Mouse (Mus musculus): ENCODE measurements around the gene Mpp2. TPM values are rescaled to one million over a fixed set of nuclear protein-coding genes. Genes with fewer than 3 reads are reported as not detected.

Mpp2 gene
- total and polyA plus RNA-seq, 2 experiments from 2014 or later: 33.9 to 68.4 TPM

GRCm38 (mm10) chr11:102025991-102026660 lies 62.2 kb downstream of the Mpp2 start:
- Histone ChIP-seq H3K4me3 (ENCODE audit: low read depth, low read length) (peak overlapping the region; percentile 71), H3K27ac (ENCODE audit: low read depth, low read length) (peak overlapping the region; percentile 79), H3K9me3 (ENCODE audit: low read length) (no peaks in the 10 kb centered on the region), H3K4me1 (ENCODE audit: insufficient read depth, low read length) (no peaks in the 10 kb centered on the region), H3K36me3 (ENCODE audit: insufficient read depth, low read length) (peaks cover 5% of the 10 kb centered on the region; the same call in 1 of the 2 replicates), H3K27me3 (ENCODE audit: insufficient read depth, low read length) (no peaks in the 10 kb centered on the region), H3K9ac (replicated peaks; ENCODE audit: low read length, poor library complexity, severe bottlenecking) (peak overlapping the region; percentile 87), H3K4me2 (ENCODE audit: low read depth, low read length, poor library complexity, severe bottlenecking) (peak overlapping the region; percentile 75)
- WGBS: 5% methylated on average over 21 of the region's 23 CpGs
- DNase-seq (ENCODE audit: low spot score) (no peak), ATAC-seq (ENCODE audit: low FRiP score) (peak; percentile 28; the same call in 1 of the 2 replicates)
- no peak for TF ChIP-seq CTCF (IDR thresholded peaks at IDR 0.05)

DNA sequence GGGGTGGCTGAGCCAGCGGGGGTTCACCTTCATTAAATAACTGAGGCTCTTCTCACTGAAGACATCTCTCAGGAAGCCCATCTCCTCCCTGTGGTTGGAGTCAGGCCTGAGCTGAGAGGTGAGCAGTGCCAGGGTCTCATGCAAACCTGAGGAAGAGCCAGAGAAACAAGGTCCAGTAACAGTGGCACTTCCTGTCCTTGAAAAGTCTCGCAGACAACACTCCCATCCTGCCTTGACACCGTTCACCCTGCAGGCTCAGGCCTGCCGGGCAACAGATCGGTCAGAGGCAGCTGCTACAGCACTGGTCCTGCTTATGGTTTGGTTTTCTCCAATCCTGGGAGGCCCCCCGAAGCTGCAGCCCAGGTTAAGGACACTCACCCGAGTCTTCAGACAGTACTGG lies 63.0 kb downstream of the Mpp2 start:
- Histone ChIP-seq H3K27ac (ENCODE audit: low read depth, low read length) (no peak overlapping the region), H3K4me2 (ENCODE audit: low read depth, low read length, poor library complexity, severe bottlenecking) (peak overlapping the region; percentile 75), H3K27me3 (ENCODE audit: insufficient read depth, low read length) (no peaks in the 10 kb centered on the region), H3K9me3 (ENCODE audit: low read length) (no peaks in the 10 kb centered on the region), H3K9ac (replicated peaks; ENCODE audit: low read length, poor library complexity, severe bottlenecking) (peak overlapping the region; percentile 24; the same call in 1 of the 2 replicates), H3K4me3 (ENCODE audit: low read depth, low read length) (no peak overlapping the region), H3K36me3 (ENCODE audit: insufficient read depth, low read length) (peaks cover 8% of the 10 kb centered on the region), H3K4me1 (ENCODE audit: insufficient read depth, low read length) (no peaks in the 10 kb centered on the region)
- no peak for ATAC-seq (ENCODE audit: low FRiP score)
- DNase-seq (ENCODE audit: low spot score): no peak
- no peak for TF ChIP-seq CTCF (IDR thresholded peaks at IDR 0.05)
- WGBS: 34% methylated on average over 7 of the region's 7 CpGs

- Histone ChIP-seq H3K4me3 (ENCODE audit: low read depth, low read length) (no peak overlapping the region), H3K36me3 (ENCODE audit: insufficient read depth, low read length) (peaks cover 10% of the 10 kb centered on the region), H3K9ac (replicated peaks; ENCODE audit: low read length, poor library complexity, severe bottlenecking) (peak overlapping the region; percentile 24; the same call in 1 of the 2 replicates), H3K9me3 (ENCODE audit: low read length) (no peaks in the 10 kb centered on the region), H3K27me3 (ENCODE audit: insufficient read depth, low read length) (no peaks in the 10 kb centered on the region), H3K27ac (ENCODE audit: low read depth, low read length) (no peak overlapping the region), H3K4me2 (ENCODE audit: low read depth, low read length, poor library complexity, severe bottlenecking) (peak overlapping the region; percentile 75; the same call in 1 of the 2 replicates), H3K4me1 (ENCODE audit: insufficient read depth, low read length) (no peaks in the 10 kb centered on the region)
- 81% methylated on average over 4 of the region's 4 CpGs for WGBS
- ATAC-seq (ENCODE audit: low FRiP score): no peak
- DNase-seq (ENCODE audit: low spot score): no peak
- no peak for TF ChIP-seq CTCF (IDR thresholded peaks at IDR 0.05)
These were observed 63.4 kb downstream of the Mpp2 start for GRCm38 (mm10) chr11:102024875-102025274.

DNA sequence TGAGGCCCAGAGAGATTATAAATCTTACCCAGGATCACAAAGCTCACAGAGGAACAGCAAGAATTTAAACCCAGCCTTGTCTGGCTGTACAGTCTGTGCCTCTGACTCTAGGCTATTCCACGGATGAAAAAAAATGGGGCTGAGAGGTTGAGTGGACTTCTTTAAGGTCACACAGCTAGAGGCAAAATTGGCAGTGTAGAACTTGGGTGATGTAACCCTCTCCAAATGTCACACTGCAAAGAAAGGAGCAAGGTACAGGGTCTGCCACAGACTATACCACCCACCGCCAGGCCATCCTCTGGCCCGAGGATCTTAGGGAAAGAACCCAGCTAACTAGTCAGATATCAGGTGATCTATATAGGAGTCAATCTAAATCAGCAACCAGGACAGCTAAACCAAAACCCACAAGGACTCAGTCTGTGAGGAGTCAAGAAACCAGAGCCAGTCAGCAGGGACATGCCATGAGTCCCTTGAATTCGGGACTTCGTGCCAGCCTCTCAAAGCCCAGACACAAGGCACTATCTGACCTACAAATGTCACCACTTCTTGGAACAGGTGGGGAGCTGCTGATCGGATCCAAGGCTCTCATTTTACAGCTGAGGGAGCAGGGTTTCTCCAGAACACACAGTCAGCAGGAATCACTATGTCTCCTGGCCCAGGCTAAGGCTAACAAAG lies 64.1 kb downstream of the Mpp2 start:
- Histone ChIP-seq H3K27me3 (ENCODE audit: insufficient read depth, low read length) (no peaks in the 10 kb centered on the region), H3K4me2 (ENCODE audit: low read depth, low read length, poor library complexity, severe bottlenecking) (no peak overlapping the region), H3K9ac (replicated peaks; ENCODE audit: low read length, poor library complexity, severe bottlenecking) (no peak overlapping the region), H3K4me3 (ENCODE audit: low read depth, low read length) (no peak overlapping the region), H3K4me1 (ENCODE audit: insufficient read depth, low read length) (no peaks in the 10 kb centered on the region), H3K36me3 (ENCODE audit: insufficient read depth, low read length) (peaks cover 10% of the 10 kb centered on the region), H3K27ac (ENCODE audit: low read depth, low read length) (no peak overlapping the region), H3K9me3 (ENCODE audit: low read length) (no peaks in the 10 kb centered on the region)
- no peak for ATAC-seq (ENCODE audit: low FRiP score)
- DNase-seq (ENCODE audit: low spot score): no peak
- WGBS: 77% methylated on average over 6 of the region's 6 CpGs
- no peak for TF ChIP-seq CTCF (IDR thresholded peaks at IDR 0.05)

DNA sequence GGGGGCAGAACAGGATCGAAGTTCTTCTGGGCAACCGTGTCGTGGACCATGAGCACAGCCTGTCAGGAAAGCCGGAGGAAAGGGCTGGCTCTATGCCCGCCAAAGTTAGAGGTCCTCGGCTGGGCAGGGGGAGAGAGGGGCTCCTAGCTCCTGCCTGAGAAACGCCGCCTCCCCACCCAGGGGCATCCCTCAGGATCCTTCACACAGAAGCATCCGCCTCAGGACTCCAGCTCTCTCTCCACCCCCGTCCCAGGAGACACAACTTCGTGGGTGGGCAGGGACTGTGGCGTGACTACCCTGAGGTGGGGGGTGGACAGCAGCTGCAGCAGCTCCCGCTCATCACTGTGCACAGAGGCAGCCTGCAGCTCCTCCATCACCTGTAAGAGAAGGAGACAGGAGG lies 64.9 kb downstream of the Mpp2 start:
- H3K27me3 ChIP-seq (ENCODE audit: insufficient read depth, low read length): no peaks in the 10 kb centered on the region
- TF ChIP-seq CTCF (IDR thresholded peaks at IDR 0.05): no peak

DNA sequence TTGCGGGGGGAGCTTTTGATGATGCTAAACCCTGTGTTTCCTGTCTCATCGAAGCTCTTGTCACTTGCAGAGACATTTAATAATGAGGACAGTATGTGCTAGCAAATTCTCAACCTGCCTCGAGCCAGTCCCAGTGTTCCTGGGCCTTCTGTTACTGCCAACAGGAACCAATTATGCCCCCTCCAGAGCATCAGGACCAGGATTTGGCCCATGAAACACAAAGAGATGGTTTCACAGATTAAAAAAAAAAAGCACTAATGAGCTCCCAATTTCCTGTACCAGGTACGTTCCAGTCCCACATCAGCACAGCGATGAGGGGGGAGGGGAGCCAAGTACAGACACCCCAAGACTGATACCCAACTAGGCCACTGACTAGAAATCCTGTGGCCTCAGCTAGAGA lies 67.1 kb downstream of the Mpp2 start:
- no peak overlapping the region for H3K4me2 ChIP-seq (ENCODE audit: low read depth, low read length, poor library complexity, severe bottlenecking)
- no peaks in the 10 kb centered on the region for H3K4me1 ChIP-seq (ENCODE audit: insufficient read depth, low read length)
- no peak overlapping the region for H3K9ac ChIP-seq (replicated peaks; ENCODE audit: low read length, poor library complexity, severe bottlenecking)
- H3K9me3 ChIP-seq (ENCODE audit: low read length): no peaks in the 10 kb centered on the region
- H3K27ac ChIP-seq (ENCODE audit: low read depth, low read length): no peak overlapping the region
- TF ChIP-seq CTCF (IDR thresholded peaks at IDR 0.05): no peak
- DNase-seq (ENCODE audit: low spot score) (no peak), ATAC-seq (ENCODE audit: low FRiP score) (no peak)
- peaks cover 15% of the 10 kb centered on the region for H3K36me3 ChIP-seq (ENCODE audit: insufficient read depth, low read length)
- no peaks in the 10 kb centered on the region for H3K27me3 ChIP-seq (ENCODE audit: insufficient read depth, low read length)
- 75% methylated on average over 5 of the region's 5 CpGs for WGBS
- H3K4me3 ChIP-seq (ENCODE audit: low read depth, low read length): no peak overlapping the region

More for the DNA sequence above, 64.9 kb downstream of the Mpp2 start:
- H3K27ac ChIP-seq (ENCODE audit: low read depth, low read length): no peak overlapping the region
- H3K9ac ChIP-seq (replicated peaks; ENCODE audit: low read length, poor library complexity, severe bottlenecking): no peak overlapping the region
- DNase-seq (ENCODE audit: low spot score): no peak
- H3K9me3 ChIP-seq (ENCODE audit: low read length): no peaks in the 10 kb centered on the region
- H3K4me3 ChIP-seq (ENCODE audit: low read depth, low read length): no peak overlapping the region
- H3K4me1 ChIP-seq (ENCODE audit: insufficient read depth, low read length): no peaks in the 10 kb centered on the region
- H3K4me2 ChIP-seq (ENCODE audit: low read depth, low read length, poor library complexity, severe bottlenecking): no peak overlapping the region
- 76% methylated on average over 13 of the region's 13 CpGs for WGBS
- ATAC-seq (ENCODE audit: low FRiP score): no peak
- H3K36me3 ChIP-seq (ENCODE audit: insufficient read depth, low read length): peaks cover 12% of the 10 kb centered on the region
